Mouse (Mus musculus) 3134 (cell line): ENCODE data around the gene Hrh2.

Experiments
- DNase-seq: peaks from one replicate; pipeline ENCODE4 v3.0.0-alpha.2; 2011; ENCODE audit warnings: low spot score; ENCODE audit not compliant: insufficient read length; ENCODE audit errors: extremely low read depth

Gene Hrh2

GRCm38 (mm10) chr13:54260318-54260717 lies 68.4 kb downstream of the Hrh2 start:
- no peak for DNase-seq

- no peak for DNase-seq
These were observed 71.0 kb downstream of the Hrh2 start for GRCm38 (mm10) chr13:54262741-54263510.

GRCm38 (mm10) chr13:54263641-54264040 lies 71.7 kb downstream of the Hrh2 start:
- DNase-seq: no peak

GRCm38 (mm10) chr13:54266472-54266871 lies 74.5 kb downstream of the Hrh2 start:
- DNase-seq: no peak

GRCm38 (mm10) chr13:54269087-54269486 lies 77.2 kb downstream of the Hrh2 start:
- DNase-seq: no peak

GRCm38 (mm10) chr13:54269628-54270027 lies 77.7 kb downstream of the Hrh2 start:
- DNase-seq: no peak

- no peak for DNase-seq
These were observed 80.1 kb downstream of the Hrh2 start for GRCm38 (mm10) chr13:54272076-54272475.

GRCm38 (mm10) chr13:54277406-54277805 lies 85.5 kb downstream of the Hrh2 start:
- DNase-seq: no peak

GRCm38 (mm10) chr13:54280366-54280765 lies 88.4 kb downstream of the Hrh2 start:
- DNase-seq: no peak

GRCm38 (mm10) chr13:54281149-54281548 lies 89.2 kb downstream of the Hrh2 start:
- no peak for DNase-seq

- no peak for DNase-seq
These were observed 89.7 kb downstream of the Hrh2 start for GRCm38 (mm10) chr13:54281623-54282022.

- no peak for DNase-seq
These were observed 90.4 kb downstream of the Hrh2 start for GRCm38 (mm10) chr13:54282149-54282860.

GRCm38 (mm10) chr13:54282861-54283206 lies 90.9 kb downstream of the Hrh2 start:
- DNase-seq: no peak
